Mouse (Mus musculus): Measurements from ENCODE around the gene Iqcg. TPM values are rescaled to one million over a fixed set of nuclear protein-coding genes. Genes with fewer than 3 reads are reported as not detected.

Gene Iqcg
- total RNA-seq, 2 experiments from 2014 or later: 3.8 to 7.0 TPM

DNA sequence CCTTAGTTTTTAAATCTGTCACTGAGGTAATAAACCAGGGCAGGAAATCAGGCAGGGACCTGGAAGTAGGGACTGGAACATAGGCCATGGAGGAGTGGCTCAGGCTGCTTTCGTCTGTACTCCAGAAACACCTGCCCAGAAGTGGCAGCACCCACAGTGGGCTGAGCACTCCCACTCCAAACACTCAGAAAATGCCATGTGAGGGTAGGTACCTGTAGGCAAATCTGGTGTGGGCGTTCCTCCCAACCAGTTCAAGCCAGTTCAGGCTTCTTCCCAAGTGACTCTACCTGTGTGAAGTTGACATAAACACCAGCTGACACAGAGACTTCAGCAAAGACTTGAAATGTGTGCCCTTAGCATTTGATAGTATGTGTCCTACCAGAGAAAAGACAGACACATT, 71.4 kb downstream of the Iqcg start:
- no peak for DNase-seq (ENCODE audit: low spot score in 2 of 2)

DNA sequence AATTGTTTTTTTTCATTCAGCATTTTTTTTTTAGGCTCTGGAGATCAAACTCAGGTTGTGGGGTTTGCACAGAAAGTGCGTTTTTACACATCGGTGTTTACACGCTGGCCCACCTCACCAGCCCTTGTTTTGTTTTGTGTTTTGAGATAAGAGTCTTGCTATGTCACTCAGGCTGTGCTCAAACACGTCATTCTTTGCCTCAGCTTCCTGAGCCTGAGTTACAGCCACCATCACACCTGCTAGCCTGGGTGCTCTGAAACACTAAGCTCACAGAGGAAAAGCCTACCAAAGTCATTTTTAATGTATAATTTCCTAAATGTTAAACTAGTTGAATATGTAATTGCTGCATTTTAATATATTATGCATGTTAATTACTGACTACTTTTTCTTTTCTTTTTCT, 74.6 kb downstream of the Iqcg start:
- no peak for DNase-seq (ENCODE audit: low spot score in 2 of 2)

DNA sequence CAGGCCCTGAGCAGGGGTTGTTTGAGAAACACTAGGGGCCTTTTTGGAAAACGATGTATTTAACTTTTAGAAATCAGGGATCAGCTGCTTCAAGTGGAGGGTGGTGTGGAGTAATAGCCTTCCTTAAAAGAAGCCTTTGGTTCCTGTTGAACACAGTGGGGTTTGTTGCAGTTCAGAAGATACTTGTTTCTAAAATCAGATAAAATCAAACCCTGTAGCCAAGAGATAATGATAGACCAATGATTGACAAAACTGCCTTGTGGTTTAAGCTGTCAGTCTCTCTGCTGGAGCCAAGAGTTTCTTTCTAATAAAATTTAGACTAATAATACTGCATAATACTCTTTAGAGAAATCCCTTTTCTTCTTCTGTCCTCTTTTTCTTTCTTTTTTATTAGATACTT, 75.8 kb downstream of the Iqcg start:
- no peak for DNase-seq (ENCODE audit: low spot score in 2 of 2)

DNA sequence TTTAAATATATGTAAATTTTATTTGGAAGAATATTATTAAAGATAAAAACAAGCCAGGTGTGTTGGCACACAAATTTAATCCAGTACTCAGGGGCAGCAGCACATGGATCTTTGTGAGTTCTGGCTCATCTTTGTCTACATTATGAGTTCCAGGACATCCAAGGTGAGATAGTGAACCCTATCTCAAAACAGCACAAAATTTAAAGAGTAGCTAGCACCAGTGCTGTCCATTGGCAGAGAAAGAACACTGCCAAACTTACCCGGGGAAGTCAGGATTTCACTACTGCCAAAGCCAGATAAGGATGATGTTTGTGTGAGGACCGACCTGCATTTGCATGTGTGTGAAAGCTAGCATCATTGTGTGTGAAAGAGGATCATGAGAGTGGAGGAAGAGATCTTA, 83.0 kb downstream of the Iqcg start:
- DNase-seq (ENCODE audit: low spot score in 2 of 2): no peak

DNA sequence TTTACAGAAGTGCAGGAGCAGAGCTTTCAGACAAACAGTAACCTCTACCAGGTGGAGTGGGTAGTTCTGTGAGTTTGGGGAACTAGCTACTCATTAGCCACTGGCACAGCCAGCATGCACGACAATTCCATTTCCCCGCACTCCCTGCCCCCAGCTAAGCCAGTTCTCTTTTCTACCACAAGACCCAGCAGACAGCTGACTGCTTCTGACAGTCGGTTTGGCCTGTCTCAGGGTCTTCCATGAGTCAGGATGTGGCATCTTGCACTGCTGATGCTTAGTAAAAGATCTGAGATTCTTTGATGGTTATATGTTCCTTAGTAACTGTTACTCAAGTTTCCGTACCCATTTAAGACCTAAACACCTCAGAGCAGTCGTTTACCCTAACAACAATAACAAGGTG, 83.5 kb downstream of the Iqcg start:
- no peak for DNase-seq (ENCODE audit: low spot score in 2 of 2)

Small RNA genes lying within 50 kb of the gene (microRNA-seq; reads per million reads assigned to microRNA genes)
- gene Gm22231 (0 reads per million in 2 experiments), gene Mir1947 (4.2 to 4.7 reads per million in 2 experiments)

Other genes with a start within 250 kb of the Iqcg start
- not detected for gene Smbd1, start 245.7 kb downstream of the Iqcg start, total RNA-seq (2021)
- 100 to 1,000 TPM; 108 to 113 TPM for gene Fyttd1, start 178.7 kb downstream of the Iqcg start, total RNA-seq (2021)
- 10 to 100 TPM; 56.7 to 57.1 TPM for gene Rubcn, start 178.5 kb downstream of the Iqcg start, total RNA-seq (2021)
- gene Lrch3, start 142.1 kb downstream of the Iqcg start, total RNA-seq (2021): 10 to 100 TPM; 37.3 to 39.6 TPM
- gene Rpl35a, start 235 bp upstream of the Iqcg start, total RNA-seq (2021): 100 to 1,000 TPM; 342 to 348 TPM
- gene Lmln, start 6.3 kb upstream of the Iqcg start, total RNA-seq (2021): 10 to 100 TPM; 15.2 to 18.5 TPM
- 10 to 100 TPM; 20.1 to 20.7 TPM for gene Osbpl11, start 128.9 kb upstream of the Iqcg start, total RNA-seq (2021)
- 10 to 100 TPM; 28.0 to 28.6 TPM for gene Snx4, start 195.2 kb upstream of the Iqcg start, total RNA-seq (2021)